Mouse (Mus musculus): Measurements from ENCODE around the gene Slc12a9.
"Not testable (repeated sequence)": the region's sequence is repeated elsewhere in the genome, so short reads cannot be mapped to it uniquely, and the experiment has no call there.

Gene Slc12a9

DNA sequence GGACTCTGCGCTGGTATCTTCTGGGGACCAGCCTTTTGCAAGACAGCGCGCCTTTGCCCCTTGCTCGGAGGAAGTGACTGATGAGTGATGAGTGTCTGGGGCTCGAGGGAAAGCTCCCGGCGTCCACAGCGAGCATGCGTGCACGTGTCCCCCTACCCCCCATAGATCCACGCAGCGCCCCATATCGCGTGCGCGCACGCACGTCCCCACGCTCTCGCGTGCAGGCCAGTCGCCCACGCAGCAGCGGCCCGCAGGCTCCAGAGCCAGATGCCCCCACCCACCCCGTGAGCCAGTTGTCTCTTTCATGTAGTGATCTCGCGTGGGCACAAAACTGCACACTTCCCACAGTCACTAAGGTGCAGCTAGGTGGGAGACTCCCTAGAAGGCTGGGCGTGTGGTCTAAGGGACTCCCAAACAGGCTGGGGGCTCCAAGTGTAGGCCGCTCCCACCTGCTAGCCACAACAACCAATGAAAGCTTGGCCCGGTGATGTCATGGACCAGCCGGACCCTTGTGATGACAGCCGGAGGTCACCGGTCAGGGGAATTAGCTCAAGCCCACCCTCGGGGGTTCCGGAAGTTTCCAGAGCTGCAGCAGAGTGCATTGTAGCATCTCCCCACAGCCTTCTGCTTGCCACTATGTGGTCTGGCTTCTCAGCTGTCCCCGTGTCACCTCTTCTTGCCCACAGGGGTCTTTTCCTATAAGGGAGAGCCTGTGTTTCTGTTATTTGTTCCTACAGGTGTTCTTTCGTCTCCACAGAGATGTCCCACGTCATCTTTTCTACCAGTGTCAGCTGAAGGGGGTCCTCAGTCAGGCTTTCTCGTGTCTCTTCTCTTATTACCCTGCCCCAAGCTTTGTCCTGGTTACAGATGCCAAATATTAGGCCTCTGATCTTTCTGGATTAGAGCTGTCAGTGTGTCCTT lies 46.1 kb downstream of the Slc12a9 start, which contains the start of gene Ache:
TSS of gene Ache (plus strand) at position 488 of the 921 bp plus-strand sequence.
- peak; percentile 59 for DNase-seq (ENCODE audit: low read depth)

DNA sequence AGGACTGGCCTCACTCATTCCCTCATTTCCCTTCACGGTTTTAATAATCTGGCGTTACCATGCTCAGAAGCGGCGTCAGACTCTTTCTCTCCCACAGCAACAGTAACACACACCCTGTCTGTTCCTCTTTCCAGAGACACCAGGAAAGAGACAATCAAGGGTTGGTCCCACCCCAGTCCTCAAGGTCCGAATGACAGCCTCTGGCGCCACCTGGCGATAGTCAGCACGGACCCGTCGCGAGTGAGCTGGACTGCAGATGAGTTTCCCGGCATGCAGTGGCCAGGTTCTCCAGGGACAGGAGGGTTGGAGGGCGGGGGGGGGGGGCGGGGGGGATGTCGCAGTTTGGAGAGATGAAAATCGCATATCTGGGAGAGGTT lies 46.8 kb downstream of the Slc12a9 start:
- DNase-seq (ENCODE audit: low read depth): peak; percentile 83

DNA sequence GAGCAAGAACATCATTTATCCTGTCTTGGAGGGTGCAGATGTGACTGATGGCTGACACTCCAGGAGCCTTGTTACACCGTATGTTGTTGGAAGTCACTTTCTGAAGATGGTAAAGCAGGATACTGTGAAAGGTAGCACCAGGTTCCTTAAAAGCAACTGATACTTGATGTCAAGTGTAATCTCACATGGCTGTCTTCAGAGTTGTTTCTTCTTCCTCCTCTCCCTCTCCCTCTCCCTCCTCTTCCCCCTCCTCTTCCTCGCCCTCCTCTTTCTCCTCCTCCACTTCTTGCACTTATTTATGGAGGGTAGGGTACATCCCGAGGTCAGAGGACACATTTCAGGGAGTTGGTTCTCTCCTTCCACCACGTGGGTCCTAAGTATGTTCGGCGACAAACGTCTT lies 47.4 kb downstream of the Slc12a9 start:
- no peak for DNase-seq (ENCODE audit: low read depth)

DNA sequence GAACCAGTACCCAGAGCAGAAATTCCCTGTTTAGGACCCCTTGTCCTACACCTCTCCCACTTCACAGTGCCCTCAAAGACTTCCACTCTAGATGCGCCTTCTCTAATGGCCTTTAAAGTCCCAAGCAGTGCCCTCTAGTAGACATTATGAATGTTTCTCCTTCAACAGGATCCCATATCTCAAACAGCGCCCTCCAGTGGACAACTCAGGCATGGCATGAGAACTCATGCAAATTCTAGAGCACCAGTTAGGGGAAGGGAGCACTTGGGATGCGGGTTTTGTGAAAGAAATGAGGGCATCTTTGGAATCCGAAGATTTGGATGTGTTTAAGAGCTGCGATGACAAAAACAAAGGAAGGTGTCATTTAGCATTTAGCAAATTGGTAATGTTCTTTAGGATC lies 48.4 kb downstream of the Slc12a9 start:
- peak; percentile 86 for DNase-seq (ENCODE audit: low read depth)

DNA sequence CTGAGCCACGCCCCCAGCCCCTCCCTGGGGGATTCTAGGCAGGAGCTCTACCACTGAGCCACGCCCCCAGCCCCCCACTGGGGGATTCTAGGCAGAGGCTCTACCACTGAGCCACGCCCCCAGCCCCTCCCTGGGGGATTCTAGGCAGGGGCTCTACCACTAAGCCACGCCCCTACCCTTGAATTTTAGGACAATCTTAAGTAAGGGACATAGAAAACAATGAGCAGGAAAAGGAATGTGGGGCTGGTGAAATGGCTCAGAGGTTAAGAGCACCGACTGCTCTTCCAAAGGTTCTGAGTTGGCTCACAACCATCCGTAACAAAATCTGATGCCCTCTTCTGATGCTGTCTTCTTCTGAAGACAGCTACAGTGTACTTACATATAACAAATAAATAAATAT lies 49.0 kb downstream of the Slc12a9 start:
- DNase-seq (ENCODE audit: low read depth): not testable (repeated sequence)

DNA sequence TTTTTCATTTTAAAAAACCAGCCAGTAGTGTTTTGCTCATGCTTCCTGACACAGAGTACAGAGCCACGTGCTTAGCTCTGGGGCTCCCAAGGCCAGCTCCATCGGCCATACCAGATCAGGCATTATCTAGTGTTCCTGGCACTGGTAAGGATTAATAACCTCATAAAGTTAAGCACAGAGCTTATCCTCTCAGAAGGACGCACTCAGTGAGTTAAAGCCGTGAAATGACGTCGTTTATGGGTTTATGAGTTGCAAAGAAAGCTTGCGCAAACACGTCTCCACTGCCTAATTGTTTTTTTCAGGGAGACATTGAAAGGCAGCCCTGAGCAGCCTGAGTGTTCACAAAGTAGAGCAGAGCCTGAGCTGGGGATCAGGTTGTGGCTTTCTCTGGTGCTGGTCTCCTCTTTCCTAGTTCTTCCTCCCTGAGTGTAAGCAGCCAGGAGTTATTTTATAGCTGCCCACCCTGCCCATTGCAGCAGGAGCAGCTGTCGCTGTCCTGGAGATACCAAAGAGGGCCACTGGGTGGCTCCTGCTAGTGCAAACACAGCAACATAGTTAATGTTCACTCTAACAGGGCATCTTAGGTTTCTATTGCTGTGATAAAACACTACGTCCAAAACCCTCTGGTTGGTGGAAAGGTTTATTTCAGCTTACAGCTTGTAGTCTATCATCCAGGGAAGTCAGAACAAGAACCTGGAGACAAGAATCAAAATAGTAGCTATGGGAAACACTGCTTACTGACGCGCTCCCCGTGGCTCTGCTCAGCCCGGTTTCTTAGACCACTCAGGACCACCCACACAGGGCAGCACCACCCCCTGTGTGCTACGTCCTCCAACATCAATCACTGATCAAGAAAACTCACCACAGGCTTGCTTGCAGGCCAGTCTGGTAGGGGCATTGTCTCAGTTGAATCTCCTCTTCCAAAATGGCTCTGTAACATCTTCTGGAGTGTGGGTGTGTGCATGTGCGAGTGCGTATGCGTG lies 55.7 kb downstream of the Slc12a9 start:
- DNase-seq (ENCODE audit: low read depth): no peak

DNA sequence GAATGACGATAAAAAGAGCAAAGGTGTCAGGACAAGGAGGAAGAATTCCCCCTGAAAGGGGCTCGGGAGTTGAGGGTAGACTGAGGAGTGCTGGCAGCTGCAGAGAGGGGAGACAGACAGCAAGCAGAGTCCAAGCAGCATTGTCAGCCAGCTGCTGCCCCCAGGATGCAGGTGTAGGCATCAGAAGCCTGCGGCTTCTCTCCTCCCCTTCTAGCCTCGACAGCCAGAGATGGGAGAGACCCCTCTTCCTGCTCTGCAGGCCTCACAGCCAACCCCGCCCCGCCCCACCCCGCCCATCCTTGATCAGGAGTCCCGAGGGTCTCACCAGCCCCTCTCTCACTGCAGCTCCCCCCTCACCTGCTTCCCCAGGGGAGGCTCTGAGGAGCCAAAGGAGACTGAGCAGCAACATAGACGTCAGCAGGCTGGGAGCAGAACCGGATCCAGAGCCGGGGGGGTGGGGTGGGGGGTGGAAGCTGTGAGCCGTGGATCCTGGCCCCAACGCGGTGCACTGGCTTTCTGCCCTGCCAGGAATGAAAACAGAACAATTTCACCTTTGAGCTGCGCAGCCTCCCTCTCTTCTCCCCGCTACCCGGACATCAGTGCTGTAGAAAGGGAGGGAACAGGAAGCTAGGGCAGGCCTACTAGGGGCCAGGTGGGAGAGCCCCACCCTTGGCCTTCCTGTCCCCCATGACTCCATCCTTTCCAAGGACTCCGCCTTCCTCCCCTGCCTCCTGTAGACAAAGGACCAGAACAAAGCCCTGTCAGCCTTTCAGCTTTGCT lies 65.1 kb downstream of the Slc12a9 start:
- no peak for DNase-seq (ENCODE audit: low read depth)

GRCm38 (mm10) chr5:137264787-137265186 lies 68.6 kb downstream of the Slc12a9 start:
- DNase-seq (ENCODE audit: low read depth): no peak
